Mouse (Mus musculus): ENCODE measurements around the gene Rbm39.

DNA sequence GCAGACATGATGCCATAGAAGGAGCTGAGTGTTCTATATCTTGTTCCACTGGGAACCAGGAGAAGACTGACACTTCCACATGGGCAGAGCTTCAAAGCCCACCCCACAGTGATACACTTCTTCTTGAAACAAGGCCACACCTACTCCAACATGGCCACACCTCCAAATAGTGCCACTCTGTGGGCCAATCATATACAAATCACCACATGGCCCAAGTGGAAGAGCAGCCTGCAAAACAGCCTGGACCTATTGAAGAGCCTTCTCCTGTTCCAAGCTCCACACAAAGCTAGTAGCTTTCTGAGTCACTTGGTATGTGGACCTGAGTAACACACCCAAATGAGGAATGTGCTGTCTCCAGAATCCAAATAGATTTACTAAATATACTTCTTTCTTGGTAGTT, 60.5 kb downstream of the Rbm39 start:
- no peak for TF ChIP-seq POLR2A (IDR thresholded peaks at IDR 0.05; ENCODE audit: borderline replicate concordance, low read depth, low read length)
- TF ChIP-seq CTCF (IDR thresholded peaks at IDR 0.05; ENCODE audit: low read depth, low read length): no peak

All from bone marrow macrophage, adult 2 months (primary cell).